Mouse (Mus musculus) hindbrain, embryonic 13.5 days (tissue): ENCODE data around the gene Zfp280b. TPM values are rescaled to one million over a fixed set of nuclear protein-coding genes. Genes with fewer than 3 reads are reported as not detected.
"Not testable (repeated sequence)": the region's sequence is repeated elsewhere in the genome, so short reads cannot be mapped to it uniquely, and the experiment has no call there.

ENCODE experiments used
- ATAC-seq: fragments of 200-750 bp; cut with Nextera tagmentation; 2 replicates; pipeline ENCODE4 v1.8.0; 2017; ENCODE audit warnings: moderate TSS enrichment; ENCODE audit not compliant: low FRiP score
- H3K27ac ChIP-seq: fragments of 300-500 bp; sonication (generic); 2 replicates; pipeline ENCODE4 v1.5.1; 2015; ENCODE audit warnings: inconsistent platforms, mild to moderate bottlenecking, moderate library complexity
- H3K27me3 ChIP-seq: fragments of 300-500 bp; sonication (generic); 2 replicates; pipeline ENCODE4 v1.6.1; 2015; ENCODE audit warnings: mild to moderate bottlenecking, inconsistent platforms
- H3K36me3 ChIP-seq: fragments of 300-500 bp; sonication (generic); 2 replicates; pipeline ENCODE4 v1.6.1; 2015; ENCODE audit warnings: mild to moderate bottlenecking, inconsistent platforms
- H3K4me1 ChIP-seq: fragments of 300-500 bp; sonication (generic); replicated peaks from 2 replicates; pipeline ENCODE4 v1.6.1; 2015; ENCODE audit warnings: inconsistent platforms
- H3K4me2 ChIP-seq: fragments of 300-500 bp; sonication (generic); 2 replicates; pipeline ENCODE4 v1.6.1; 2015; ENCODE audit warnings: inconsistent platforms, mild to moderate bottlenecking, moderate library complexity
- H3K4me3 ChIP-seq: fragments of 300-500 bp; sonication (generic); 2 replicates; pipeline ENCODE4 v1.5.1; 2015; ENCODE audit warnings: mild to moderate bottlenecking, inconsistent platforms
- H3K9ac ChIP-seq: fragments of 300-500 bp; sonication (generic); 2 replicates; pipeline ENCODE4 v1.6.1; 2015; ENCODE audit warnings: mild to moderate bottlenecking, inconsistent platforms
- H3K9me3 ChIP-seq: fragments of 300-500 bp; sonication (generic); 2 replicates; pipeline ENCODE4 v1.6.1; 2016; ENCODE audit warnings: inconsistent platforms
- WGBS: fragments of 180-500 bp; shearing (Covaris S2); methylation state at CpG from one replicate; pipeline ENCODE4 v1.1.7; 2015; 5-methylcytosine and 5-hydroxymethylcytosine counted together
- polyA plus RNA-seq: library from polyadenylated mRNA; unstranded; fragments of >200 nt; fragmentation: Nextera tagmentation; extraction: Ambion mirVana; gene quantifications from 2 replicates; pipeline ENCODE4 v1.2.1, GENCODE M21; 2015

The Zfp280b gene
- polyA plus RNA-seq, 1 experiment from 2014 or later, result 12.0 TPM

DNA sequence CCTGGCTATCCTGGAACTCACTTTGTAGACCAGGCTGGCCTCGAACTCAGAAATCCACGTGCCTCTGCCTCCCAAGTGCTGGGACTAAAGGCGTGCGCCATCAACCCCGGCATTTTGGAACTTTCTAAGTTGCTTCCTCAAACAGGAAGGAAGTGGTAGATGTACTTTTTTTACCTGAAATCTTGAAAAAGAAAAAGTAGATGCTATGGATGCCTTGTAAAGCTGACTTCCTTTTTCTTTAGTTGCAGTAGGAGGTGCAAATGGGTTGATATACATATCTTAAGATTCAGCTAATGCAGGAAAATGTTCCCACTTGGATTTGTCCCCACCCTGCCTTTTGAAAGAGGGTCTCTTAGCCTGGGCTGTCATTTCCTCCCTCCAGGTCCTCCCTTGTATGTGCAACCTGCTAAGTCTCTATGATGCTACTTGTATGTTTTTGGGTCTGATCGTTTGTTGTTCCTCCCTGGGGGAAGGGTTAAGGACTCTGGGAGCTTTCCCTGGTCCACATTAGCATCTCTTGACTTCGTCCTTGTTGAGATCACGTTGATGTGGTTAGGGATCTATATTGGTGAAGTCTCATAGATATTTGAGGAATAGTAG, 1.7 kb downstream of the Zfp280b start:
- H3K36me3 ChIP-seq, result peaks cover 40% of the 10 kb centered on the region
- H3K9me3 ChIP-seq, result no peaks in the 10 kb centered on the region
- H3K4me3 ChIP-seq, result no peak overlapping the region
- H3K9ac ChIP-seq, result no peak overlapping the region
- no peaks in the 10 kb centered on the region for H3K27me3 ChIP-seq
- no peak overlapping the region; the same call in 1 of the 2 replicates for H3K4me2 ChIP-seq
- 95% methylated on average over 8 of the region's 8 CpGs for WGBS
- ATAC-seq, result no peak
- H3K4me1 ChIP-seq, result peaks cover 13% of the 10 kb centered on the region
- no peak overlapping the region for H3K27ac ChIP-seq

DNA sequence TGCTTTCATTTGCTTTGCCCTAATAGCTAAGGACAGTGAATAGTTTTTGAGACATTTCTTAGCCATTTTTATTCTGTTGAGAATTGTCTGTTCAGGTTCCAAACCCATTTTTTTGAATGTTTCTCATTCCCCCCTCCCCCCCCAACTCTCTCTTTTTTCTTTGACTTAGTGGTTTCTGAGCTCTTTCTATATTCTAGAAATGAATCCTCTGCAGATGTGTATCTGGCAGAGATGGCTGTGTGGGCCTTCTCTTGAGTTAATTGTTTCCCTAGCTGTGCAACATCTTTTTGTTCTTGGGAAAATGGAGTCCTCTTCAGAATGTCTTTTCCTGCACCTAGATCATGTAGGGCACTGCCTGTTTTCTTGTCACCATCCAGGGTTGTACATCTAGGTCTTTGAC, 2.8 kb downstream of the Zfp280b start:
- Histone ChIP-seq H3K4me2 (no peak overlapping the region), H3K4me1 (peaks cover 13% of the 10 kb centered on the region)

DNA sequence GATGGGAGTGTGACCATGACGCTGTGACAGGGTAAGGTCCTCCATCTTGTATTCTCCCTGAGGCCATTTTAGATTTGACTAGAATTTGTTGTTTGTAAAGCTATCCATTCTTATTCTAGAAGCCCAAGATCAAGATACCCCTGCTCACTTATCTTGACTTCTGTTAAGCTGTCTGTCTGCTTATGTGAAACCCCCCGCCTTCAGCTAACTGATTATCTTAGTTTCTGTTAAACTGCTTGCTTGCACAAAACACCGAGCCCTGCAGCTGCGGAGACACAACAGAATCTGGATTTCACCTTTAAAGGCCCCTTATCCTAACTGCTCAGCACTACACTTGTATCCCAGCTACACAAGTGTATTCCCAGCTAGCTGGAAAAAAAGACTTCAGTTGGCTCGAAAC, 4.5 kb downstream of the Zfp280b start:
- Histone ChIP-seq H3K4me1 (peaks cover 13% of the 10 kb centered on the region), H3K27ac (no peak overlapping the region), H3K9ac (no peak overlapping the region), H3K4me3 (no peak overlapping the region), H3K9me3 (no peaks in the 10 kb centered on the region), H3K36me3 (peaks cover 66% of the 10 kb centered on the region), H3K4me2 (no peak overlapping the region), H3K27me3 (no peaks in the 10 kb centered on the region)
- ATAC-seq, result no peak
- 98% methylated on average over 5 of the region's 5 CpGs for WGBS

More for the DNA sequence above, 2.8 kb downstream of the Zfp280b start:
- H3K27me3 ChIP-seq, result no peaks in the 10 kb centered on the region
- no peak for ATAC-seq
- H3K9me3 ChIP-seq, result no peaks in the 10 kb centered on the region
- H3K36me3 ChIP-seq, result peaks cover 52% of the 10 kb centered on the region
- H3K9ac ChIP-seq, result no peak overlapping the region
- H3K27ac ChIP-seq, result no peak overlapping the region
- H3K4me3 ChIP-seq, result no peak overlapping the region

DNA sequence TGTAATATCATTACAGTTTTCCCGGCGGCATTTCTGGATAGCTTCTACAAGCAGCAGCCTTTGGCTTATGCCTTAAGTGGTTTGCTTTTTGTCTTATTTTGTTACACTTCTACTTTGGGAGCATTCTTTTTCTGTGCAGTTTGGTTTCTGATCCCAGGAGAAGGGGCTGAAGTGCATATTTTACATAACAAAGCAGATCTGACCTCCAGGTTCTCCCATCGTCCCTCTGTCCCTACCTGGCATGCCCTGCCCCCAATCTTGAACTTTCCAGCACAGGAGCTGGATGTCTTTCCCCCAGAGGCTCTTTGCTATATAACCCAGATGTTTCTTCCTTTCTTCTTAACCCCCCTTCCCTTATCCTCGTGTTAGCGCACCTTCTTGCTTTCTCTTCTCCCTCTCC, 12.9 kb downstream of the Zfp280b start:
- 48% methylated on average over 5 of the region's 5 CpGs for WGBS
- no peaks in the 10 kb centered on the region for H3K9me3 ChIP-seq
- no peak for ATAC-seq

DNA sequence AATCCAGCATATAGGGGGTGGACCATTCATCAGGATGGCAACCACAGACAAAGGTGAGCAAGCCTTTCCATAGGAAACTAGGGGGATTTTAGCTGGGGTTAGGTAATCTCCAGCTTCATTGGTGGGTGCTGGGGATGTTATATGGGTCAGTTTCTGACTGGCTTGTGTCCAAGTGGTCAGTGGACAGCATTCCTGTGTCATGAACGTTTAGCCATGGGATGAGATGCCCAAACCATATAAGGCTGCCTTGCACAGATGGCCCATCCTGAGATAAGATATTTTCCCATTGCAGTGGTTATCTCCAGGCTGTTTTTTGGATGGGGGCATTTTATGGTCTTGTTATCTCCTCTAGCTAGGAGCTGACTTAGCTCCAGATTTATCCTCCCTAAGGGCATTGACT, 14.3 kb downstream of the Zfp280b start:
- Histone ChIP-seq H3K9me3 (no peaks in the 10 kb centered on the region), H3K9ac (no peak overlapping the region), H3K4me3 (no peak overlapping the region), H3K4me2 (no peak overlapping the region), H3K36me3 (peaks cover 16% of the 10 kb centered on the region), H3K27ac (no peak overlapping the region), H3K4me1 (0 out of 2 replicates have a peak, but pooled peaks cover 4% of the 10 kb centered on the region), H3K27me3 (no peaks in the 10 kb centered on the region)
- 81% methylated on average over 1 of the region's 1 CpGs for WGBS
- no peak for ATAC-seq

More for the DNA sequence above, 12.9 kb downstream of the Zfp280b start:
- Histone ChIP-seq H3K27ac (no peak overlapping the region), H3K27me3 (no peaks in the 10 kb centered on the region), H3K4me2 (no peak overlapping the region), H3K36me3 (peaks cover 30% of the 10 kb centered on the region), H3K4me1 (0 out of 2 replicates have a peak, but pooled peaks cover 4% of the 10 kb centered on the region), H3K4me3 (no peak overlapping the region), H3K9ac (no peak overlapping the region)

DNA sequence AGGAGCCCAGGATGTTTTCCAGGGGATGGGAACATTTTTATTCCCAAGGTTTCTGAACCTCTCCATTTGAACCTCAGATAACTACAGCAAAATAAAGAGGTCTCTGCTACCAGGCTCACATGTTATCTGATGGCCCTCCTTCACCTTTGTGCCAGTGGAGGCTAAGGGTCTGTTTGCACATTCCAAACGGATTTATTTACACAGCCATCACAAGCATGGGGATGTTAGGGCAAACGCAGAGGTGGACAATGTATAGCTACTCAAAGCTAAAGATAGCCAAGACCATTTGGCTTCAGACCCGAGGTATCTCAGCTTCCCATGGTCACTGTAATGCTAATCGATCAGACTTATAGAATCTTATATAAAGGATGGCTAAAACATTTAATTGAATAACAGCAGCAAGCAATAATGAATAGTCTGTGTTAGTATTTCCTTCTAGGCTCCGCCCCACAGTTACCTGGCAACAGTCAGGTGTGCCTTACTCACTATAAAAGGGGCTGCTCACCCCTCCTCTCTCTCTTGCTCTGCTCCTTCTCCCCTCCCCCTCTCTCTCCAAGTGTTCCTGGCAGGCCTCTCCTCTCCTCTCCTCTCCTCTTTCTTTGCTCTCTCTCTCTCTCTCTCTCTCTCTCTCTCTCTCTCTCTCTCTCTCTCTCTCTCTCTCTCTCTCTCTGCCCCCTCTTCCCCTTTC, 14.9 kb downstream of the Zfp280b start:
- 54% methylated on average over 5 of the region's 5 CpGs for WGBS
- Histone ChIP-seq H3K4me3 (no peak overlapping the region), H3K9me3 (no peaks in the 10 kb centered on the region), H3K9ac (no peak overlapping the region), H3K4me1 (0 out of 2 replicates have a peak, but pooled peaks cover 4% of the 10 kb centered on the region), H3K36me3 (peaks cover 16% of the 10 kb centered on the region), H3K27me3 (no peaks in the 10 kb centered on the region), H3K4me2 (no peak overlapping the region), H3K27ac (no peak overlapping the region)
- no peak for ATAC-seq

DNA sequence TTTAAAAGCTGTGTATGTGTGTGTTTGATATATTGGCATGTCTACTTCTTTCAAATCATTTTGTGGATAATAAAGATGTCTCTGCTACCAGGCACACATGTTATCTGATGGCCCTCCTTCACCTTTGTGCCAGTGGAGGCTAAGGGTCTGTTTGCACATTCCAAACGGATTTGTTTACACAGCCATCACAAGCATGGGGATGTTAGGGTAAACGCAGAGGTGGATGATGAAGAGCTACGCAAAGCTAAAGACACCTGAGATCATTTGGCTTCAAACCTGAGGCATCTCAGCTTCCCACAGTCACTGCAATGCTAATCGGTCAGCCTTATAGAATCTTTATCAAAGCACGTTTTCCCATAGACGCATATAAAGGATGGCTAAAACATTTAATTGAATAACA, 16.5 kb downstream of the Zfp280b start:
- Histone ChIP-seq H3K9me3 (no peaks in the 10 kb centered on the region), H3K27me3 (no peaks in the 10 kb centered on the region), H3K36me3 (peaks cover 5% of the 10 kb centered on the region), H3K4me3 (no peak overlapping the region), H3K9ac (no peak overlapping the region), H3K27ac (no peak overlapping the region), H3K4me1 (0 out of 2 replicates have a peak, but pooled peaks cover 4% of the 10 kb centered on the region), H3K4me2 (no peak overlapping the region)
- WGBS, result 66% methylated on average over 6 of the region's 6 CpGs
- no peak for ATAC-seq

DNA sequence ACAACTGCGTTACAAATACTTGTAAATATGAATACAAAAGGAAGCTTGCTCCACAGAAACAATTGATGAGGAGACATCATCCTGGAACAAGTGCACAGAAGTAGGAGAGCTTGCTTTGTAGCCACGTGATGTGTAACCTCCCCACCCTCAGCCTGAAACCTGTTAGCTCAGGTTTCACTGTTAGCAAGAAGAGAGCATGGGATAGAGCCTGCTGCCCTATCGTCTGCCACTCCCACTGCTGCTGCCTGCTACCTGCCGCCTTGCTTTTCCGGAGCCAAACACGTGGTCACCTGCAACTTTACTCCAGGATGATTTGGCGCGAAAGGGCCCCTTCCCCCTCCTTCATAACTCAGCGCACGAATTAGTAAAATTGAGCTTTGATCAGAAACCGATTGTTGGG, 19.4 kb downstream of the Zfp280b start:
- Histone ChIP-seq H3K36me3 (no peaks in the 10 kb centered on the region), H3K27me3 (no peaks in the 10 kb centered on the region), H3K4me2 (no peak overlapping the region), H3K4me3 (no peak overlapping the region), H3K9ac (no peak overlapping the region), H3K9me3 (no peaks in the 10 kb centered on the region), H3K4me1 (no peaks in the 10 kb centered on the region), H3K27ac (no peak overlapping the region)
- WGBS, result 84% methylated on average over 11 of the region's 11 CpGs
- ATAC-seq, result no peak

DNA sequence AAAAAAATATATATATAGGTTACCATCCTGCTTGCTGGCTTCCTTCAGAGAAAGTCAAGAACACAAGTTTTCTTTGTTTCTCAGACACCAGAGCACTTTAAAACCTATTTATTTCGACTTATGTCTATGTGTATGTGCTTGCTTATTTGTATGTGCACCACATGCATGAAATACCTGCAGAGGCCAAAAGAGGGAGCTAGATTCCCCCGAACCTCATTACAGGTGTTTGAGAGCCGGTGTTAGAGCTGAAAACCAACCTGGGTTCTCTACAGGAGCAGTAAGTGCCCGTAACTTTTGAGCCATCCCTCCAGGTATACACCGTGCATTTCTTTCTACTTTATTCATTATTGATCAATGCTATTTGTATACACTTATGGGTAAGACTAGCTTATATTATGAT, 30.0 kb downstream of the Zfp280b start:
- Histone ChIP-seq H3K9ac (no peak overlapping the region), H3K4me1 (no peaks in the 10 kb centered on the region), H3K4me3 (no peak overlapping the region), H3K27ac (no peak overlapping the region), H3K4me2 (no peak overlapping the region), H3K27me3 (no peaks in the 10 kb centered on the region), H3K36me3 (no peaks in the 10 kb centered on the region), H3K9me3 (no peaks in the 10 kb centered on the region)
- ATAC-seq, result no peak
- 92% methylated on average over 5 of the region's 5 CpGs for WGBS

DNA sequence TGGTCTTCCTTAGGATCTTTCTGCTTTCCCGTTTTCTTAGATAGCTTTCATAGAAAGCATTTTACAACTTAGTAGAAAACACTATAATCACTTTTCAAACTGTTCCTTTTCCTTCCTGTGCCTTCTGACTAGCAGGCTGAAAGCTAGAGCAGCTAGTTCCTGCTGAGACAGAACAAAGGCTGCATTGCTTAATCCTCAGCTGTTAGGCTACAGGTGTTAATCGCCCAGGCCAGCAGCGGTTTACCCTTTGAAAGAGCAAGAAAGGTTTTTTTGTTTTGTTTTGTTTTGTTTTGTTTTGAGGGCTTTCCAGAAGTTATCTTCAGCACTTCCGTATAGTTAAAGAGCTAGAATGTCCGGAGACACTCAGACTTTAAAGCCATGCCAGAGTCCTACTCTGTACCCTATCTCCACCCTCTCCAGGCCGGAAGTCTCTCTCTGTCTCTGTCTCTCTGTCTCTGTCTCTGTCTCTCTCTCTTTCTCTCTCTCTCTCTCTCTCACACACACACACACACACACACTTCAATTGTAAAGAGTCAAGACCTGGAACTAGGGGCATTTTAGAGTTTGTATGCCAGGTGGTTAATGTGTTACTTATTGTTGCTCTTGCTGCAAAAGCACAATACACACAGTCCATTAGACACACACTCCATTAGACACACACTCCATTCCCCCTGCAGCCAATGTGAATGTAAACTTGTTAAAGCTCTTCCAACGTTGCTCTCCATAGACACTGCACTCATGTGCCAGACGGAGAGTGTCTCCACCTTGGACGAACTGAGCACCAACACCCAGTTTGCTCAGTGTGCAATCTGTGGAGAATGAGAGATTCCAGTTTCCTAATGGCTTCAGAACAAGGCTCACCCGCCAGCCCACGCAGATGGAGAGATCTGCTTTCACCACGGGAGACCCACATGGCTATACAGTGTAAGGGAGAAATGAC, 35.5 kb downstream of the Zfp280b start:
- peak; percentile 39; the same call in 1 of the 2 replicates for ATAC-seq

DNA sequence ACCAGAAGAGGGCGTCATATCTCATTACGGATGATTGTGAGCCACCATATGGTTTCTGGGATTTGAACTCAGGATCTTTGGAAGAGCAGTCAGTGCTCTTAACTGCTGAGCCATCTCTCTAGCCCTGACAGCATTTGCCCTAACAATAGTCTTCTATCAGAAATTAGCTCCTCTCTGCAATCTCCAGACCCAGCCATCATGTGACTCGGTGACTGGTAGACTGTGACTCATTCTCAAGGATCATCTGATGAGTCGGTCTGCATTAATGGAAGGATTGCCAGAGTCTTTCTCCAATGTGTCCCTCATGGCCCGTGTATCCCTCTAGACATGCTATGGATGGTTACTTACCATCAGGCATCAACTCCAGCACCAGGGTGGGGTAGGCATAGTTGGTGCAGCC, 39.6 kb downstream of the Zfp280b start:
- H3K4me2 ChIP-seq, H3K4me1 ChIP-seq, H3K27ac ChIP-seq, ATAC-seq, H3K4me3 ChIP-seq, H3K9ac ChIP-seq, H3K36me3 ChIP-seq, H3K27me3 ChIP-seq: not testable (repeated sequence)
- 95% methylated on average over 5 of the region's 5 CpGs for WGBS
- H3K9me3 ChIP-seq, result peaks cover 12% of the 10 kb centered on the region

More for the DNA sequence above, 35.5 kb downstream of the Zfp280b start:
- Histone ChIP-seq H3K27me3 (no peaks in the 10 kb centered on the region), H3K27ac (no peak overlapping the region), H3K4me2 (no peak overlapping the region), H3K36me3 (no peaks in the 10 kb centered on the region), H3K9me3 (no peaks in the 10 kb centered on the region), H3K4me3 (no peak overlapping the region), H3K9ac (no peak overlapping the region), H3K4me1 (0 out of 2 replicates have a peak, but pooled peaks cover 3% of the 10 kb centered on the region)
- 28% methylated on average over 12 of the region's 12 CpGs for WGBS

DNA sequence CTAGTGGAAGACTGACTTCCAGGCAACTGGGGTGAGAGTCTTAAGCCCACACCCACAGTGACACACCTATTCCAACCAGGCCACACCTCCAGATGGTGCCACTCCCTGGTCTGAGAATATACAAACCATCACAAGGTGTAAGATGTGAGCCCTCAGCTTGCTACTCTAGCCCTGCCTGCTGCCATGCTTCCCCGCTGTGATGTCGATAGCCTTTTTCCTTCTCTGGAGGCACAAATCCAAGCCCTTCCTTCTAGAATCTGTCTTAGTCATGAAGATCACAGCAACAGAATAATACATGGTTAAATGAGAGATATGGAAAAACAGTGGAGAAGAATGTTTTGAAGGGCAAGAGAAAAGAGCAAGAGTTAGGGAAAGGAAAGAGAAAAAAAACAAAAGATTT, 44.6 kb downstream of the Zfp280b start:
- H3K4me1 ChIP-seq, H3K4me3 ChIP-seq, ATAC-seq, H3K4me2 ChIP-seq, H3K27me3 ChIP-seq, H3K9ac ChIP-seq, H3K36me3 ChIP-seq, H3K27ac ChIP-seq: not testable (repeated sequence)
- peaks cover 12% of the 10 kb centered on the region for H3K9me3 ChIP-seq
- 90% methylated on average over 2 of the region's 2 CpGs for WGBS
